Mouse (Mus musculus) spleen, adult 18-20 months (tissue): ENCODE results near the gene Sdad1.

Experiments
- DNase-seq, 2 experiments: peaks; one replicate each; pipeline ENCODE4 v3.0.0; 2022; ENCODE audit warnings: mixed read lengths in 2 of 2

Gene Sdad1

GRCm38 (mm10) chr5:92239333-92240232 lies 70.7 kb downstream of the Sdad1 start:
- peak in 1 of 2 experiments; percentile 21 for DNase-seq

GRCm38 (mm10) chr5:92234939-92235557 lies 75.2 kb downstream of the Sdad1 start:
- no peak for DNase-seq
